Mouse (Mus musculus): ENCODE measurements at regions not wholly inside any gene's neighbourhood (a gene's known extent, or its start where the extent isn't known, plus 50 kb on each side); places are given as distances from the start of the nearest gene placed in this dataset.

DNA sequence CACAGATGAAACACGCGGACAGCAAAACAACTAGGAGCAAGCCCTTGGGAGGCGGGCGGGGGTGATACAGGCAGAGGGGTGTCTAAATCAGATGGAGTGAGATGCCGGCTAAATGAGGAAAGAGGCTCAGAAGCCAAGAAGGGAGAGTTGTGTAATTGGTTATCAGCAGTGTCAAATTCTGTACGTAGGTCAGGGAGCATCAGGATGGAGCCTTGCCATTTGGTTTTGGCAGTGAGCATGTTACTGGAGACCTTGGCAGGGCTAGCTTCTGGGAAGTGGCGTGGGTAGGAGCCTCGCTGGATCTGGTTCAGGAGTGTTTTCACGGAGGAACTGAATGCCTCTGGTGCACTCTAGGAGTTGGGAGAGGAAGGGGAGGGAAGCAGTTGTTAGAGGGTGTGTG is 58.7 kb upstream of the Nrip1 start:
- no peak overlapping the region for H3K9ac ChIP-seq (ENCODE audit: low read depth, low read length)
- no peaks in the 10 kb centered on the region for H3K4me1 ChIP-seq (ENCODE audit: control insufficient read depth, insufficient read depth, low read length)
- no peak overlapping the region for H3K4me3 ChIP-seq (ENCODE audit: low read depth, low read length)
- no peak overlapping the region for H3K27ac ChIP-seq (replicated peaks; ENCODE audit: low read depth, low read length)
- no peaks in the 10 kb centered on the region for H3K36me3 ChIP-seq (ENCODE audit: control insufficient read depth, insufficient read depth, low read length)
- H3K4me2 ChIP-seq (ENCODE audit: low read depth, low read length): no peak overlapping the region
- ATAC-seq (ENCODE audit: low read depth): peak; percentile 57; the same call in 1 of the 2 replicates
- H3K27me3 ChIP-seq (replicated peaks; ENCODE audit: control insufficient read depth, insufficient read depth, low read length): no peaks in the 10 kb centered on the region
- 70% methylated on average over 9 of the region's 9 CpGs for WGBS
- no peaks in the 10 kb centered on the region for H3K9me3 ChIP-seq (ENCODE audit: control insufficient read depth, low read length)
- peak; percentile 53 for DNase-seq (ENCODE audit: low spot score)

DNA sequence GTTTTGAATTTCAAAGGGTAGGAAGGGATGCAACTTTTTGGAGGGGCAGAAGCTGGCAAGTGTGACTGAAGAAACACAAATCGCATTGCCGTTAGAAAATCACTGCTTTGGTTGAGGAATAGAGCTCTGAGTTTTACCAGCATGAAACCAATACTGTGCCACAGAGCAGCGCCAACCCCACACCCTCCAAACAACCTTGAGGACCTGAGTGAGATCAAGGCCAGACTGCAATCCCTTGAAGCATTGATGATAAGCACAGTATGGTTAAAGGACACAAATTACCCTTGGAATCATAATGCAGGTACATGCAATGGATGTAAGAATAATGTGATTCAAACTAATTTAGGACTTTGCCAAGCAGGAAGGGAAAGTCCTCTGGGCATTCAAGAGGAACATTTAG is 55.5 kb upstream of the Nrip1 start:
- no peaks in the 10 kb centered on the region for H3K4me1 ChIP-seq (ENCODE audit: control insufficient read depth, insufficient read depth, low read length)
- H3K4me2 ChIP-seq (ENCODE audit: low read depth, low read length): no peak overlapping the region
- no peaks in the 10 kb centered on the region for H3K27me3 ChIP-seq (replicated peaks; ENCODE audit: control insufficient read depth, insufficient read depth, low read length)
- WGBS: 90% methylated on average over 3 of the region's 3 CpGs
- no peak overlapping the region for H3K27ac ChIP-seq (replicated peaks; ENCODE audit: low read depth, low read length)
- H3K4me3 ChIP-seq (ENCODE audit: low read depth, low read length): no peak overlapping the region
- no peak overlapping the region for H3K9ac ChIP-seq (ENCODE audit: low read depth, low read length)
- H3K36me3 ChIP-seq (ENCODE audit: control insufficient read depth, insufficient read depth, low read length): no peaks in the 10 kb centered on the region
- no peaks in the 10 kb centered on the region for H3K9me3 ChIP-seq (ENCODE audit: control insufficient read depth, low read length)
- ATAC-seq (ENCODE audit: low read depth) (no peak), DNase-seq (ENCODE audit: low spot score) (no peak)

GRCm38 (mm10) chr16:76423964-76424363 is 50.3 kb upstream of the Nrip1 start:
- 84% methylated on average over 13 of the region's 14 CpGs for whole genome bisulfite sequencing
- Histone ChIP-seq H3K4me2 (ENCODE audit: low read depth, low read length) (no peak overlapping the region), H3K27ac (replicated peaks; ENCODE audit: low read depth, low read length) (no peak overlapping the region), H3K9ac (ENCODE audit: low read depth, low read length) (no peak overlapping the region), H3K27me3 (replicated peaks; ENCODE audit: control insufficient read depth, insufficient read depth, low read length) (no peaks in the 10 kb centered on the region), H3K4me3 (ENCODE audit: low read depth, low read length) (no peak overlapping the region), H3K9me3 (ENCODE audit: control insufficient read depth, low read length) (no peaks in the 10 kb centered on the region), H3K4me1 (ENCODE audit: control insufficient read depth, insufficient read depth, low read length) (no peaks in the 10 kb centered on the region), H3K36me3 (ENCODE audit: control insufficient read depth, insufficient read depth, low read length) (no peaks in the 10 kb centered on the region)
- ATAC-seq (ENCODE audit: low read depth): no peak
- no peak for DNase-seq (ENCODE audit: low spot score)
